Mouse (Mus musculus): ENCODE measurements around the gene Cacna1b.

Gene Cacna1b

GRCm38 (mm10) chr2:24763115-24763557, at the start of gene Cacna1b:
Cacna1b (minus strand) TSS chr2:24763152.
- peak; percentile 97 to 98 for DNase-seq

GRCm38 (mm10) chr2:24809746-24810145, 46.8 kb upstream of the Cacna1b start:
- no peak for DNase-seq

- peak; percentile 12 to 17 for DNase-seq
These were observed 44.7 kb upstream of the Cacna1b start for GRCm38 (mm10) chr2:24807691-24808090.

- DNase-seq, result no peak
These were observed 44.1 kb upstream of the Cacna1b start for GRCm38 (mm10) chr2:24807036-24807435.

GRCm38 (mm10) chr2:24806143-24806542, 43.2 kb upstream of the Cacna1b start:
- peak; percentile 4 to 22 for DNase-seq

- no peak for DNase-seq
These were observed 42.7 kb upstream of the Cacna1b start for GRCm38 (mm10) chr2:24805621-24806020.

- DNase-seq, result no peak
These were observed 34.0 kb upstream of the Cacna1b start for GRCm38 (mm10) chr2:24796833-24797457.

GRCm38 (mm10) chr2:24787250-24787649, 24.3 kb upstream of the Cacna1b start:
- no peak for DNase-seq

GRCm38 (mm10) chr2:24781253-24781652, 18.3 kb upstream of the Cacna1b start:
- DNase-seq, result no peak

- DNase-seq, result no peak
These were observed 13.9 kb upstream of the Cacna1b start for GRCm38 (mm10) chr2:24776831-24777230.

GRCm38 (mm10) chr2:24775951-24776587, 13.1 kb upstream of the Cacna1b start:
- DNase-seq, result no peak

- no peak for DNase-seq
These were observed 11.9 kb upstream of the Cacna1b start for GRCm38 (mm10) chr2:24774832-24775231.

GRCm38 (mm10) chr2:24770861-24771260, 7.9 kb upstream of the Cacna1b start:
- no peak for DNase-seq

GRCm38 (mm10) chr2:24762446-24762960, 449 bp downstream of the Cacna1b start:
- DNase-seq, result peak; percentile 81 to 83

- peak; percentile 74 to 81 for DNase-seq
These were observed 968 bp downstream of the Cacna1b start for GRCm38 (mm10) chr2:24761923-24762445.

GRCm38 (mm10) chr2:24755276-24755675, 7.7 kb downstream of the Cacna1b start:
- peak; percentile 74 to 84 for DNase-seq

GRCm38 (mm10) chr2:24752599-24752998, 10.4 kb downstream of the Cacna1b start:
- no peak for DNase-seq

- DNase-seq, result no peak
These were observed 12.9 kb downstream of the Cacna1b start for GRCm38 (mm10) chr2:24750051-24750450.

- DNase-seq, result no peak
These were observed 15.1 kb downstream of the Cacna1b start for GRCm38 (mm10) chr2:24747878-24748277.

GRCm38 (mm10) chr2:24739701-24740100, 23.3 kb downstream of the Cacna1b start:
- DNase-seq, result no peak

- DNase-seq, result no peak
These were observed 29.8 kb downstream of the Cacna1b start for GRCm38 (mm10) chr2:24733157-24733556.

GRCm38 (mm10) chr2:24725865-24726264, 37.1 kb downstream of the Cacna1b start:
- DNase-seq, result no peak

GRCm38 (mm10) chr2:24719645-24720379, 43.1 kb downstream of the Cacna1b start:
- DNase-seq, result no peak
